Mouse (Mus musculus) small intestine, adult 2 months (tissue): Measurements from ENCODE around the gene Ccdc183. TPM values are rescaled to one million over a fixed set of nuclear protein-coding genes. Genes with fewer than 3 reads are reported as not detected.

Source experiments
- H3K27ac ChIP-seq: fragments of 200-500 bp; 2 replicates; pipeline ENCODE4 v1.5.1; 2012; ENCODE audit warnings: low read depth, low read length, control low read depth, inconsistent platforms; ENCODE audit not compliant: insufficient read depth
- H3K27me3 ChIP-seq: fragments of 200-500 bp; 2 replicates; pipeline ENCODE4 v1.6.1; 2012; ENCODE audit warnings: mild to moderate bottlenecking, moderate library complexity, low read length, inconsistent platforms; ENCODE audit not compliant: control insufficient read depth, insufficient read depth
- H3K36me3 ChIP-seq: fragments of 200-500 bp; 2 replicates; pipeline ENCODE4 v1.6.1; 2012; ENCODE audit warnings: mild to moderate bottlenecking, low read length, control low read depth, inconsistent platforms; ENCODE audit not compliant: control insufficient read depth, insufficient read depth
- H3K4me1 ChIP-seq: fragments of 200-500 bp; 2 replicates; pipeline ENCODE4 v1.6.1; 2012; ENCODE audit warnings: low read length, inconsistent platforms, mixed read lengths; ENCODE audit not compliant: control insufficient read depth, insufficient read depth, insufficient read length
- H3K4me3 ChIP-seq: fragments of 200-500 bp; 2 replicates; pipeline ENCODE4 v1.5.1; 2012; ENCODE audit warnings: low read depth, mild to moderate bottlenecking, control low read depth, inconsistent platforms, low read length, moderate library complexity
- CTCF ChIP-seq: fragments of 200-500 bp; IDR thresholded peaks from 2 replicates; pipeline ENCODE4 v1.5.1; 2012; ENCODE audit warnings: low read depth, mild to moderate bottlenecking, control low read depth, inconsistent platforms, low read length, moderate library complexity, mixed read lengths; ENCODE audit not compliant: insufficient replicate concordance, insufficient read length; ENCODE audit errors: extremely low read depth
- POLR2A ChIP-seq: fragments of 200-500 bp; IDR thresholded peaks from 2 replicates; pipeline ENCODE4 v1.6.1; 2012; ENCODE audit warnings: low read depth, mild to moderate bottlenecking, control low read depth, inconsistent platforms, low read length, moderate library complexity
- WGBS: fragments of 180-500 bp; shearing (Covaris S2); methylation state at CpG from one replicate; pipeline ENCODE4 v1.1.7; 2018; 5-methylcytosine and 5-hydroxymethylcytosine counted together
- polyA plus RNA-seq: library from polyadenylated mRNA; depleted of rRNA; stranded (reverse); fragments of >200 nt; gene quantifications from 2 replicates; pipeline ENCODE4 v1.2.3, GENCODE M21; 2012

The Ccdc183 gene
- polyA plus RNA-seq, 1 experiment = not detected

DNA sequence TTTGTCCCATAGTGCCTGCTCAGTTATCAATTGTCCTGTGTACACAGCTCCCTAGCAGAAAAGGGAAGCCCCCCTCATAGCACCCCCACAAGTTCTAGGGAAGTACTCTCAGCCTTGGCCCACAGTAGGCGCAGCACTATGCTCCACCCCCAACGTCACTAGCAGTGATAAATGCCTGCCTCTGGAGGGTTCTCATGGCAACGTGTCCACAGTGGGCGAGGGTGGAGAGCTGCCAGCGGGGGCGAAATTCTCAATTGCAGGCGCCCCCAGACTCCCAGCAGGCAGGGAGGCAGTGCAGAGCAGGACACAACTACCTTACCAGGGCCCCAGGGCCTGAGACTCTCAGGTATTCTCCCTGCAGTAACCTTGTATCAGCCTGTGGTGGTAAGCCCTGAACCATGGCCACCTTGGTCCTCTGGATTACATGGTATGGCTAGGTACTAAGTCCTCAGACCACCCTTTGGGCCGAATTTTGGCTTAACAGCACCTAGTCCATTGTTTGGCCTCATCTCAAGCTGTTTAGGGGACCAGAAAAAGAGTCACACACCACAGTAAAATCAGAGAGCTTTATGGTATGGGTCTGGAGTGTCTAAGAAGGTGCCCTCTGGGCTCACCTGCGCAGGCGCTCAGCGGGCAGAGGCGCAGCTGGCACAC lies 34.9 kb downstream of the Ccdc183 start:
- TF ChIP-seq POLR2A = no peak
- TF ChIP-seq CTCF = no peak
- Histone ChIP-seq H3K4me3 (no peak overlapping the region), H3K4me1 (peaks cover 22% of the 10 kb centered on the region), H3K27me3 (peaks cover 27% of the 10 kb centered on the region), H3K27ac (no peak overlapping the region), H3K36me3 (peaks cover 23% of the 10 kb centered on the region)
- WGBS = 55% methylated on average over 12 of the region's 12 CpGs

DNA sequence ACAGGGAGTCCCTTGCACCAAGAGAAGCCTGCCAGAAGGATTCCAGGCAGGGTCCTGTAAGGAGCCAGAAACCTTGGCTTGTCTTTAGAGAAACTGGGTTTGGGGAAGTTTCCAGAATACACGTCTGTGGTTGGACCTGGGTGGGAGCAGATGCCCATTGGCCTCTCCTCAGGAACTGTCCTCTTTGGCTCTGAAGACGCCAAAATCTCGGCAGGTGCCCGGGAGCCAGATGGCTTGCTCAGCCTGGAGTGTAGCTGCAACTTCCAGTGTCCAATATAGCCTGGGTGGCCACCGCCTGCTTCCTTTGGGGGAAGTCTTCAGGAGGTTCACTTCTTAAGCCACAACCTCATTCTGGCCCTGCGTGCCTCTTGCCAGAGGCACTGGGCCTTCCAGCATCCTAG lies 35.6 kb downstream of the Ccdc183 start:
- H3K4me3 ChIP-seq = no peak overlapping the region

DNA sequence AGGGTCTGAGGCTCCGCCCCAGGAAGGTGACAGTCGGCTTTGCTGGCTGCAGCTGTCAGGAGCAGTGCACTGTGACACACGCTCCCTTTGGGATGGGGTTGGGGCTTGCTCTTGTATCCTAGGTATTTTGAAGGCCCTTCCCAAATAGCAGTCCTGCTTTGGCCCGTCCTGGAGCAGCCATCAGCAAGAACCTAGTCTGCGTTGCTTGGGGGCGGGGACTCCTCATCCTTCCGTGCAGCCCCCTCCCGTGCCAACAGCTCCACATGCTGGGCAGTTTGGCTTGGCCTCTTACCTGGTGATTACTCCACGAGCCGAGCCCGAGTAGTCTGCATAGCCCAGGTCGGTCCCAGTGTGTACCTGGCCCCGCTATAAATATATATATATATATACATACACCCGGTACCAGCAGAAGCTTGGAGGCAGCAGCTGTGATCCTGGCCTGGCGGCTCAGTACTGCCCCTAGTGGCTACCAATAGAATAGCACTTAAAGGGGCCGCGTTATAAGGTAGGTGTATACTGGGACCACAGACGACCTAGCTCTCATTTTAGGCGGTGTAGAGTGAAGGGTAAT lies 36.1 kb downstream of the Ccdc183 start, which contains the start of gene Ajm1:
Gene Ajm1, minus strand, starts transcription at position 464 of the 571 bp plus-strand sequence.
- peaks cover 26% of the 10 kb centered on the region for H3K4me1 ChIP-seq
- H3K4me3 ChIP-seq = peak within 1 kb of the TSS; percentile 40
- TF ChIP-seq CTCF (peak; percentile 85; the same call in 1 of the 2 replicates), POLR2A (no peak)
- H3K27ac ChIP-seq = no peak within 1 kb of the TSS
- WGBS = 6% methylated on average over 19 of the region's 19 CpGs
- H3K27me3 ChIP-seq = peaks cover 36% of the 10 kb centered on the region
- peaks cover 13% of the 10 kb centered on the region for H3K36me3 ChIP-seq

More for the DNA sequence above, 35.6 kb downstream of the Ccdc183 start:
- H3K27ac ChIP-seq = no peak overlapping the region
- TF ChIP-seq POLR2A (no peak), CTCF (no peak)
- peaks cover 26% of the 10 kb centered on the region for H3K4me1 ChIP-seq
- H3K36me3 ChIP-seq = peaks cover 17% of the 10 kb centered on the region
- peaks cover 34% of the 10 kb centered on the region for H3K27me3 ChIP-seq
- WGBS = 20% methylated on average over 6 of the region's 6 CpGs

DNA sequence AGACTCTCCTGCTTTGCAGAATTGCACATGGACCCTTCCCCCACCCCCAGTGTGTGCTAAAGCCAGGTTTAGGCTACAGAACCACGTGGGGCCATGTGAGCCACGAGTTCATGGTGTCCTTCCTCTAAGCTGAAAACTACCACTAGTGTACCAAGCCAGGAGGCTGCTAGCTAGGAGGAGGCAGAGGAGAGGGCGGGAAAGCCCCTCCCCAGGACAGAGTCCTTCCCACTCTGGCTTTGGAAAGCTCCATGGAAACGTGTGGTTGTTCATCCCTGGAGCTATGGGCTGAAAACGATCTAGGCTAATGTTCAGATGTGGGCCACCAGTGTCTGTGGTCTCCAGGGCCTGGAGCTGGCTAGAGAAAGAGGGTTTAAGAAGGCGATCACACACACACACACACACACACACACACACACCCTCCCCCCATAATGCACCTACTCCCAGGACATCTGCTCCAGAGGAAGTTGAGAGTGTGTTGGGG lies 36.8 kb downstream of the Ccdc183 start:
- H3K4me1 ChIP-seq = peaks cover 27% of the 10 kb centered on the region
- H3K27ac ChIP-seq = no peak overlapping the region
- peaks cover 13% of the 10 kb centered on the region for H3K36me3 ChIP-seq
- WGBS = 19% methylated on average over 6 of the region's 6 CpGs
- H3K4me3 ChIP-seq = no peak overlapping the region
- TF ChIP-seq POLR2A (no peak), CTCF (no peak)
- H3K27me3 ChIP-seq = peaks cover 36% of the 10 kb centered on the region

DNA sequence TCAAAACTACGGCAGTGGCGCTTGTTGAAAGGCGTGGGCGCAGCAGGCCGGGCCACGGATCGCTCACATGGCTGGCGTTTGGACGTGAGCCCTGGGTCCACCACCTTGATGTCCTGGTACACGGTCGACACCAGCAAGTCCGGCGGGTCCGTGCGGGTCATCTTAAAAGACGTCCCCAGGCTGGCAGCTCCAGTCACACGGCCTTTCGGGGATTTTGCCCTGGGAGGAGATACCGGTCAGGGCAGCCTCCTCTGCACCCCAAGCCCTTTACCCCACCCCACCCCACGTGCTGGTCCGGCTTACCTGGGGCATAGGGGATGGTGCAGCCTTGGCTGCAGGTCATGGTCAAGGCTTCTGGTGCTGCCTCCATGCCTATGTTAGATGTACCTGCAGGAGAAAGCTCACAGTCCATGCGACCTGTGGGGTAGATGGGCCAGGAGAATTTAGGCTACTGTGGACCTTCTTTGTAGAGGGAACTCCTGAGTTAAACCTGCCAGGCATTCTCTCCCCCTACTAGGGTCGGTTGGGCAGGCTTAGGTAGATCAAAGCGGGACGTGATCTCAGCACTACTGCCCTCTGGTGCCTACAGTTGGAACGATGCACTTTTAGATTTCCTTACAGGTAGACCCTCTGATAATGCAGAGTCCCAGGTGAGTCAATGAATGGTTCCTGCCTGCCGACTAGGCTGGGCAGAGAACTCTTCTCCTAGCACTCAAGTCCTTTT lies 37.6 kb downstream of the Ccdc183 start:
- H3K4me1 ChIP-seq = peaks cover 30% of the 10 kb centered on the region
- 2% methylated on average over 27 of the region's 27 CpGs for WGBS
- H3K4me3 ChIP-seq = peak overlapping the region; percentile 25
- TF ChIP-seq POLR2A (no peak), CTCF (peak; percentile 75; the same call in 1 of the 2 replicates)
- peaks cover 36% of the 10 kb centered on the region for H3K27me3 ChIP-seq
- H3K36me3 ChIP-seq = peaks cover 7% of the 10 kb centered on the region
- no peak overlapping the region for H3K27ac ChIP-seq

DNA sequence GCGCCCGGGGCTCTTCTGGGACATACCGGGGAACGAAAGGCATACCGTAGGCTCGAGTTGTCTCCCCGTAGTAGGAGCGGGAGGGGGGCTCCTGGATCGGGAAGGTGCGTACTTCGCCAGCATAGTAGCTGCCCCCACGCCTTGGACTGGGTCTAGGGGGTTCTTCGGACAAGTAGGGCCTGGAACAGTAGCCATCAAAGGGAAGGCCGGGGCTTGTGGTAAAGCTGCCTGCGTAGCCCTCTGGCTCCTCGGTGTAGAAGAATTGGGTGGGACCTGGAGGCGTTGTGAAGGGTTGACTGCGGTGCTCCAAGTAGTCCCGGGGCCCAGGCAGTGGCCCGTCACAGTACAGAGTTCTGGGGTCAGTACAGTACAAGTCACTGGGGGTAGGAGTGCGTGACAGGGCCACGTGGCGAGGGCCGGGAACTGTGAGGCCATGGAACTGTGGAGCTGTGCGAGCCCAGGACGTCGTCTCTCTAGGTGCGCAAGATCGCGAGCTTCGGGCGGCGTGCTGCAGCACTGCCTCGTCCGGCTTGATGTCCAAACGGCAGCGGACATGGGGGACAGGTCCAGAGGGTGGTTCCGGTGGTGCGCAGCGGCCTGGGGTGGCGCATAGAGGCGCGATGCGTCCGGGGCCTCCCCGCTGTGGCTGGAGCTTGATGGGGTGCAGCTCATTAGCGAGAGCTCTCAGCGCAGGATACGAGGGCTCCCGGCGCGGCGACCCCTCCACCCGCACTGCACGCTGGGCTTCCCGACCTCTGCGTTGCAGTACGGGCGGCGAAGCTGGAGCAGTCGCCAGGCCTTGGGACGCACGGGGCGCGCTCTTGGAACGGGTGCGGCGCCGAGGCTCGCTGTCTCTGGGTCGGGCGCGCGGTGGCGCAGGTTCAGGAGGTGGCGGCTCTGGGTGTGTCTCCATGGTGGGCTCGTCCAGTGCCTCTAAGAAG lies 38.4 kb downstream of the Ccdc183 start:
- Histone ChIP-seq H3K4me3 (peak overlapping the region; percentile 25), H3K36me3 (peaks cover 3% of the 10 kb centered on the region), H3K27ac (no peak overlapping the region), H3K27me3 (peaks cover 36% of the 10 kb centered on the region), H3K4me1 (peaks cover 32% of the 10 kb centered on the region)
- WGBS = 13% methylated on average over 77 of the region's 77 CpGs
- no peak for TF ChIP-seq CTCF
- TF ChIP-seq POLR2A = no peak
